Mouse (Mus musculus) forebrain, embryonic 12.5 days (tissue): ENCODE data around the gene Stac2. TPM values are rescaled to one million over a fixed set of nuclear protein-coding genes. Genes with fewer than 3 reads are reported as not detected.
A peak's percentile ranks its signal among the peaks of the same experiment; 100 is the strongest.

Source experiments
- ATAC-seq: fragments of 200-750 bp; cut with Nextera tagmentation; 2 replicates; pipeline ENCODE4 v1.8.0; 2017; ENCODE audit warnings: moderate TSS enrichment; ENCODE audit not compliant: low FRiP score
- H3K27ac ChIP-seq: fragments of 300-500 bp; sonication (generic); 2 replicates; pipeline ENCODE4 v1.5.1; 2016; ENCODE audit warnings: mild to moderate bottlenecking
- H3K27me3 ChIP-seq: fragments of 300-500 bp; sonication (generic); 2 replicates; pipeline ENCODE4 v1.6.1; 2016; ENCODE audit warnings: mild to moderate bottlenecking
- H3K36me3 ChIP-seq: fragments of 300-500 bp; sonication (generic); replicated peaks from 2 replicates; pipeline ENCODE4 v1.6.1; 2016; ENCODE audit warnings: mild to moderate bottlenecking
- H3K4me1 ChIP-seq: fragments of 300-500 bp; sonication (generic); 2 replicates; pipeline ENCODE4 v1.6.1; 2016
- H3K4me2 ChIP-seq: fragments of 300-500 bp; sonication (generic); 2 replicates; pipeline ENCODE4 v1.6.1; 2016; ENCODE audit warnings: mild to moderate bottlenecking, moderate library complexity
- H3K4me3 ChIP-seq: fragments of 300-500 bp; sonication (generic); replicated peaks from 2 replicates; pipeline ENCODE4 v1.5.1; 2016; ENCODE audit warnings: mild to moderate bottlenecking
- H3K9ac ChIP-seq: fragments of 300-500 bp; sonication (generic); 2 replicates; pipeline ENCODE4 v1.6.1; 2016; ENCODE audit warnings: mild to moderate bottlenecking
- H3K9me3 ChIP-seq: fragments of 300-500 bp; sonication (generic); 2 replicates; pipeline ENCODE4 v1.6.1; 2016
- WGBS: fragments of 180-500 bp; shearing (Covaris S2); methylation state at CpG from one replicate; pipeline ENCODE4 v1.1.7; 2016; 5-methylcytosine and 5-hydroxymethylcytosine counted together
- polyA plus RNA-seq: library from polyadenylated mRNA; unstranded; fragments of >200 nt; fragmentation: Nextera tagmentation; extraction: Ambion mirVana; gene quantifications from 2 replicates; pipeline ENCODE4 v1.2.1, GENCODE M21; 2016

The Stac2 gene
- polyA plus RNA-seq, 1 experiment from 2014 or later: 1.6 TPM

GRCm38 (mm10) chr11:98019883-98020610 lies 33.2 kb downstream of the Stac2 start:
- H3K36me3 ChIP-seq: peaks cover 27% of the 10 kb centered on the region
- peak; percentile 31; the same call in 1 of the 2 replicates for ATAC-seq
- H3K27me3 ChIP-seq: no peaks in the 10 kb centered on the region
- H3K4me3 ChIP-seq: peak overlapping the region; percentile 12
- H3K4me1 ChIP-seq: peaks cover 49% of the 10 kb centered on the region
- peak overlapping the region; percentile 89 for H3K27ac ChIP-seq
- H3K9me3 ChIP-seq: no peaks in the 10 kb centered on the region
- peak overlapping the region; percentile 86 for H3K9ac ChIP-seq
- 27% methylated on average over 8 of the region's 8 CpGs for WGBS
- H3K4me2 ChIP-seq: peak overlapping the region; percentile 81

GRCm38 (mm10) chr11:98018858-98019641 lies 34.2 kb downstream of the Stac2 start:
- 0 out of 2 replicates have a peak, but pooled peaks have one; percentile 18 for ATAC-seq
- H3K4me1 ChIP-seq: peaks cover 49% of the 10 kb centered on the region
- no peaks in the 10 kb centered on the region for H3K9me3 ChIP-seq
- H3K4me3 ChIP-seq: peak overlapping the region; percentile 12
- H3K27ac ChIP-seq: peak overlapping the region; percentile 89
- peak overlapping the region; percentile 8 for H3K9ac ChIP-seq
- no peaks in the 10 kb centered on the region for H3K27me3 ChIP-seq
- H3K4me2 ChIP-seq: peak overlapping the region; percentile 81
- H3K36me3 ChIP-seq: peaks cover 36% of the 10 kb centered on the region
- WGBS: 22% methylated on average over 10 of the region's 10 CpGs

- WGBS: 63% methylated on average over 6 of the region's 6 CpGs
- Histone ChIP-seq H3K4me3 (no peak overlapping the region), H3K9ac (no peak overlapping the region)
Measured at GRCm38 (mm10) chr11:98018222-98018621, 35.0 kb downstream of the Stac2 start.

GRCm38 (mm10) chr11:98016824-98017223 lies 36.4 kb downstream of the Stac2 start:
- Histone ChIP-seq H3K4me2 (no peak overlapping the region), H3K4me3 (no peak overlapping the region), H3K9ac (no peak overlapping the region; the same call in 1 of the 2 replicates), H3K9me3 (no peaks in the 10 kb centered on the region), H3K27ac (no peak overlapping the region), H3K4me1 (peaks cover 39% of the 10 kb centered on the region), H3K36me3 (peaks cover 36% of the 10 kb centered on the region), H3K27me3 (no peaks in the 10 kb centered on the region; the same call in 1 of the 2 replicates)
- no peak for ATAC-seq
- 80% methylated on average over 4 of the region's 4 CpGs for WGBS

More at GRCm38 (mm10) chr11:98018222-98018621, 35.0 kb downstream of the Stac2 start:
- H3K4me2 ChIP-seq: no peak overlapping the region
- peaks cover 45% of the 10 kb centered on the region for H3K4me1 ChIP-seq
- H3K27ac ChIP-seq: 0 out of 2 replicates have a peak overlapping the region, but pooled peaks have one; percentile 47
- peaks cover 36% of the 10 kb centered on the region for H3K36me3 ChIP-seq
- ATAC-seq: no peak
- no peaks in the 10 kb centered on the region for H3K9me3 ChIP-seq
- H3K27me3 ChIP-seq: no peaks in the 10 kb centered on the region

- H3K4me2 ChIP-seq: no peak overlapping the region
- 95% methylated on average over 5 of the region's 5 CpGs for WGBS
- H3K4me1 ChIP-seq: peaks cover 33% of the 10 kb centered on the region
- no peak overlapping the region for H3K9ac ChIP-seq
- H3K27ac ChIP-seq: no peak overlapping the region
- H3K36me3 ChIP-seq: peaks cover 38% of the 10 kb centered on the region
- H3K9me3 ChIP-seq: no peaks in the 10 kb centered on the region
- no peaks in the 10 kb centered on the region; the same call in 1 of the 2 replicates for H3K27me3 ChIP-seq
- ATAC-seq: no peak
- no peak overlapping the region for H3K4me3 ChIP-seq
Measured at GRCm38 (mm10) chr11:98016177-98016576, 37.1 kb downstream of the Stac2 start.

GRCm38 (mm10) chr11:98012831-98013230 lies 40.4 kb downstream of the Stac2 start:
- peaks cover 68% of the 10 kb centered on the region for H3K36me3 ChIP-seq
- H3K27ac ChIP-seq: no peak overlapping the region
- H3K4me2 ChIP-seq: no peak overlapping the region
- ATAC-seq: no peak
- H3K4me3 ChIP-seq: no peak overlapping the region
- H3K27me3 ChIP-seq: no peaks in the 10 kb centered on the region; the same call in 1 of the 2 replicates
- H3K4me1 ChIP-seq: no peaks in the 10 kb centered on the region
- no peaks in the 10 kb centered on the region for H3K9me3 ChIP-seq
- H3K9ac ChIP-seq: no peak overlapping the region
- WGBS: 85% methylated on average over 10 of the region's 10 CpGs

- Histone ChIP-seq H3K4me2 (no peak overlapping the region), H3K9me3 (no peaks in the 10 kb centered on the region), H3K27me3 (no peaks in the 10 kb centered on the region; the same call in 1 of the 2 replicates), H3K4me3 (no peak overlapping the region), H3K4me1 (no peaks in the 10 kb centered on the region), H3K9ac (no peak overlapping the region), H3K27ac (no peak overlapping the region), H3K36me3 (peaks cover 67% of the 10 kb centered on the region)
- WGBS: 70% methylated on average over 8 of the region's 9 CpGs
- ATAC-seq: no peak
Measured at GRCm38 (mm10) chr11:98011716-98012115, 41.5 kb downstream of the Stac2 start.

GRCm38 (mm10) chr11:98008087-98008486 lies 45.2 kb downstream of the Stac2 start:
- Histone ChIP-seq H3K27me3 (peaks cover 5% of the 10 kb centered on the region), H3K4me3 (no peak overlapping the region), H3K27ac (no peak overlapping the region), H3K4me1 (peaks cover 11% of the 10 kb centered on the region), H3K9ac (no peak overlapping the region), H3K9me3 (no peaks in the 10 kb centered on the region), H3K4me2 (no peak overlapping the region), H3K36me3 (peaks cover 71% of the 10 kb centered on the region)
- ATAC-seq: no peak
- 85% methylated on average over 11 of the region's 11 CpGs for WGBS

GRCm38 (mm10) chr11:98005686-98006085 lies 47.6 kb downstream of the Stac2 start:
- peaks cover 27% of the 10 kb centered on the region for H3K27me3 ChIP-seq
- no peak overlapping the region for H3K27ac ChIP-seq
- H3K4me2 ChIP-seq: no peak overlapping the region
- 86% methylated on average over 10 of the region's 10 CpGs for WGBS
- ATAC-seq: no peak
- peaks cover 68% of the 10 kb centered on the region for H3K36me3 ChIP-seq
- H3K4me3 ChIP-seq: no peak overlapping the region
- no peak overlapping the region for H3K9ac ChIP-seq
- H3K4me1 ChIP-seq: peaks cover 31% of the 10 kb centered on the region
- H3K9me3 ChIP-seq: no peaks in the 10 kb centered on the region

- Histone ChIP-seq H3K9me3 (no peaks in the 10 kb centered on the region), H3K27ac (no peak overlapping the region), H3K4me1 (peaks cover 36% of the 10 kb centered on the region), H3K27me3 (peaks cover 33% of the 10 kb centered on the region), H3K4me2 (no peak overlapping the region), H3K9ac (no peak overlapping the region), H3K36me3 (peaks cover 61% of the 10 kb centered on the region), H3K4me3 (no peak overlapping the region)
- no peak for ATAC-seq
- 52% methylated on average over 13 of the region's 13 CpGs for WGBS
Measured at GRCm38 (mm10) chr11:98005076-98005475, 48.2 kb downstream of the Stac2 start.

GRCm38 (mm10) chr11:98004161-98004560 lies 49.1 kb downstream of the Stac2 start:
- Histone ChIP-seq H3K4me2 (no peak overlapping the region), H3K27ac (peak overlapping the region; percentile 20; the same call in 1 of the 2 replicates), H3K36me3 (peaks cover 52% of the 10 kb centered on the region), H3K9ac (no peak overlapping the region), H3K9me3 (no peaks in the 10 kb centered on the region), H3K4me3 (no peak overlapping the region), H3K27me3 (peaks cover 42% of the 10 kb centered on the region), H3K4me1 (peaks cover 36% of the 10 kb centered on the region)
- WGBS: 66% methylated on average over 8 of the region's 8 CpGs
- ATAC-seq: 0 out of 2 replicates have a peak, but pooled peaks have one; percentile 19

- WGBS: 31% methylated on average over 17 of the region's 17 CpGs
- peaks cover 36% of the 10 kb centered on the region for H3K4me1 ChIP-seq
- H3K4me3 ChIP-seq: 0 out of 2 replicates have a peak overlapping the region, but pooled peaks have one; percentile 7
- peak; percentile 44; the same call in 1 of the 2 replicates for ATAC-seq
- peaks cover 43% of the 10 kb centered on the region for H3K36me3 ChIP-seq
- peaks cover 45% of the 10 kb centered on the region for H3K27me3 ChIP-seq
- 0 out of 2 replicates have a peak overlapping the region, but pooled peaks have one; percentile 26 for H3K9ac ChIP-seq
- H3K4me2 ChIP-seq: peak overlapping the region; percentile 29
- H3K27ac ChIP-seq: peak overlapping the region; percentile 19; the same call in 1 of the 2 replicates
- no peaks in the 10 kb centered on the region for H3K9me3 ChIP-seq
Measured at GRCm38 (mm10) chr11:98003171-98003671, 50.0 kb downstream of the Stac2 start.
